8 mouse cellular contexts compared by ENCODE assay signal in the genomic region with DNA sequence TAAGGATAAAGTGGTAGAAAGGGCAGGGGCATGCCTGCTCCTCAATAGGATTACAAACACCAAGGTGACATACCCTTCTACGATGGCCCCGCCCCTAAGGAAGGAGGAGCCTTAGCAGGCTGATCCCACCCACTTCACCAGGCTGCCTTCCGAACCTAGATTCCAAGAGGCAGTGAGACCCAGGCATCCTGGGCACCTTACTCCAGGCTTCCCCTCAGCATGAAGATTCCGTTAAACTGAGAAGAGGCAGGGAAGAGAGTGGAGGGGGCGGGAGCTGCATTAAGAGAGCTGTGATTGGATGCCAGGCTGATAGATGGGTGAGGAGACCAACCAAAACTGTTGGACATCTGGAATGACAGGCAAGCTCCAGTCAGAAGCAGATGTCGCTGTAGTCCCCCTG.
DNase-seq lines count a peak whose midpoint lies in the region; ATAC-seq and TF ChIP-seq lines count a peak whose summit lies in the region.

No protein-coding gene starts in this region.

- TF ChIP-seq CTCF in E14TG2a.4 (conservative IDR thresholded peaks at IDR 0.05; ENCODE audit: low read length), result no peak

- H3K9ac ChIP-seq in forebrain, embryonic 14.5 days (ENCODE audit: low read length), result no peak overlapping the region

- intact Hi-C loops in heart, postnatal 25 days (cut with DNase I), result no loop called here

- H3K27me3 ChIP-seq in E14TG2a.4 (ENCODE audit: insufficient read depth, low read length), result peaks cover 6% of the 10 kb centered on the region; the same call in 1 of the 2 replicates
- no peaks in the 10 kb centered on the region for H3K27me3 ChIP-seq in forebrain, embryonic 14.5 days (replicated peaks; ENCODE audit: control insufficient read depth, insufficient read depth, low read length)

- no peaks in the 10 kb centered on the region for H3K36me3 ChIP-seq in E14TG2a.4 (ENCODE audit: insufficient read depth, low read length)
- no peaks in the 10 kb centered on the region for H3K36me3 ChIP-seq in forebrain, embryonic 14.5 days (ENCODE audit: control insufficient read depth, insufficient read depth, low read length)

- peak overlapping the region; percentile 34 for H3K4me2 ChIP-seq in forebrain, embryonic 14.5 days (ENCODE audit: low read length)

- peak overlapping the region; percentile 54 for H3K4me3 ChIP-seq in E14TG2a.4 (replicated peaks; ENCODE audit: low read length)
- H3K4me3 ChIP-seq in forebrain, embryonic 14.5 days (ENCODE audit: low read depth, low read length), result peak overlapping the region; percentile 12; the same call in 1 of the 2 replicates

- no peak overlapping the region for H3K27ac ChIP-seq in forebrain, embryonic 14.5 days (ENCODE audit: low read depth, low read length)

- H3K4me1 ChIP-seq in E14TG2a.4 (replicated peaks; ENCODE audit: low read depth, low read length), result peaks cover 23% of the 10 kb centered on the region
- H3K4me1 ChIP-seq in forebrain, embryonic 14.5 days (ENCODE audit: control insufficient read depth, insufficient read depth, low read length), result peaks cover 25% of the 10 kb centered on the region

- WGBS in forebrain, embryonic 14.5 days, result 3% methylated on average over 6 of the region's 6 CpGs

- H3K9me3 ChIP-seq in E14TG2a.4 (ENCODE audit: low read length), result no peaks in the 10 kb centered on the region
- no peaks in the 10 kb centered on the region for H3K9me3 ChIP-seq in forebrain, embryonic 14.5 days (replicated peaks; ENCODE audit: control insufficient read depth, low read length)

- ATAC-seq in forebrain, embryonic 14.5 days, result peak; percentile 85
- no peak for ATAC-seq in CD4-positive, CD25-positive, alpha-beta regulatory T cell, adult 4 months

- peak; percentile 6 for DNase-seq in c-Kit-positive CD71-positive TER-119-positive erythroid progenitor cells, embryonic 14.5 days (ENCODE audit: low spot score)
- DNase-seq in forebrain, embryonic 14.5 days (ENCODE audit: low spot score), result peak; percentile 81
- peak; percentile 20 for DNase-seq in heart, postnatal 25 days (ENCODE audit: low spot score)
- peak; percentile 29 to 38 for DNase-seq in kidney, postnatal 36 days
- peak; percentile 15 to 25 for DNase-seq in lung, adult 18-20 months
- peak; percentile 46 for DNase-seq in ovary, postnatal 10 days (ENCODE audit: low spot score)

Comparison
In these comparisons a context has a peak if more than half of its experiments do, and no peak if none do; other contexts are left out.
1. DNase-seq: peak in every context shown above with its lines; median percentile 81 in forebrain, embryonic 14.5 days; 46 in ovary, postnatal 10 days; 34 in kidney, postnatal 36 days; 20 in heart, postnatal 25 days; 20 in lung, adult 18-20 months; 6 in c-Kit-positive CD71-positive TER-119-positive erythroid progenitor cells, embryonic 14.5 days.